Mouse (Mus musculus): ENCODE data around the gene Ndufs1.

- TF ChIP-seq CTCF (IDR thresholded peaks at IDR 0.05; ENCODE audit: low read depth, low read length), result no peak
- no peak for TF ChIP-seq POLR2AphosphoS5 (IDR thresholded peaks at IDR 0.05; ENCODE audit: insufficient replicate concordance, low read depth, low read length)
- no peak for TF ChIP-seq GATA1 (IDR thresholded peaks at IDR 0.05; ENCODE audit: borderline replicate concordance, low read length)
- no peak for TF ChIP-seq GATA2 (IDR thresholded peaks at IDR 0.05; ENCODE audit: borderline replicate concordance, low read depth, low read length)
These were observed 61.1 kb downstream of the Ndufs1 start for GRCm38 (mm10) chr1:63115540-63115939.
